Mouse (Mus musculus): ENCODE measurements around the gene Cd300lf.

Gene Cd300lf

DNA sequence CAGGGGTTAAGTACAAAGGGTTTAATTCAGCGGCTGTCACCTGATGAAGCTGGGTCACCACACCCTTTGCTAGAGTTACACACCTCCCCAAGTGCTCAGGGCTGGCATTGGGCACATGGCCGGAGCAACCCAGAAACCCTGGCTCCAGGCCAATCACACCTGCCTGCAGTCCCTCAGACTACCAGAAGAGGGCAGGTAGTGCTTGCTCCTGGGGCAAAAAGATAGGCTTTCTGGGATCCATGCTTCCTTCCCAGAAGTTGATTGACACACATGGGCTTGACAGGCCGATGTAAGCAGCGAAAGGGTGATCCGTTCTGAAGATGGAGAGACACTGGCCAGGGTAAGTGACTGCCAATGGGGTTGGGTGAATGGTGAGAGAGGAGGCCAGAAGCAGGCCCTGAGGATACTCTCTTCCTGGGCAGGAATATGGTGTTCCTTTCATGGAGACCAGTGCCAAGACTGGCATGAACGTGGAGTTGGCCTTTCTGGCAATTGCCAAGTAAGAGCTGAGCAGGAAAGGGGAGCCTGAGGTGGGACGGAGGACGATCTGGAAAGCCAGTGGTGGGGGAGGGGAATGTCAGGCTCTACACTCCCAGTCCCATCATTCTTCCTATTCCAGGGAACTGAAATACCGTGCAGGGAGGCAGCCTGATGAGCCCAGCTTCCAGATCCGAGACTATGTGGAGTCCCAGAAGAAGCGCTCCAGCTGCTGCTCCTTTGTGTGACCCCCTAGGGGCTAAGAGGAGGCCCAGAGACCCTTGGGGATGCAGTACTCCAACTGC, 26.4 kb upstream of the Cd300lf start:
- DNase-seq: peak; percentile 49

DNA sequence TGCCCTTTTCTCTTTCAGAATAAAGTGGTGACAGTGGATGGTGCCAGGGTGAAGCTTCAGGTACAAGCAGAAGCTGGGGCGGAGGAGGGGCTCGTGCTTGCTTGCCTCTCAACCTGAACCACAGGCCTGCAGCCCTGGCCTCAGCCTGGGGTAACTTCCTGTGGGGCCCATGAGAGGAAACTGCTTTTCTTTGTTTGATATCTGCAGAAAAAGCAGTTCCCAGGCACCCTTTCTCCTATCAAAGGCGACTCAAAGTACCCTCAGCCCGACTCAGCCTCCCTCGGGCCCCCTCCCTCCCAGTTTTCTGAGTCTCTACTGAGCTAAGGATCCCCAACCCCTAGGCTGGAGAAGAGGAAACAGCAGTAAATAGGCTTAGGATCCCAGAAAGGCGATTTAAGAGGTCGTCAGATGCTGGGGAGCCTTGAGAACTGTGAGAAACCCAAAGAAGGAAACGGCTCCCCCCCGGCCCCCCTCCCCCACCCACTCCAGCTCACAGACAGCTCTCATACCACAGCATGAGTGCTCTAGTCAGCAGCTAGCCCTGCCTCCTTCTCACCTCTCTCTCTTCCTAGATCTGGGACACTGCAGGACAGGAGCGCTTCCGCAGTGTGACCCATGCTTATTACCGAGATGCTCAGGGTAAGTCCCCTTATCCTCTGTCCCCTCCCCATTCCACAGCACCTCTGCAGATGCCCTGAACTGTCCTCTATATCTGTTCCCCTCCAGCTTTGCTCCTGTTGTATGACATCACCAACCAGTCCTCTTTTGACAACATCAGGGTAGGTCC, 24.3 kb upstream of the Cd300lf start:
- DNase-seq: no peak

GRCm38 (mm10) chr11:115155053-115155634, 21.4 kb upstream of the Cd300lf start:
- no peak for DNase-seq

DNA sequence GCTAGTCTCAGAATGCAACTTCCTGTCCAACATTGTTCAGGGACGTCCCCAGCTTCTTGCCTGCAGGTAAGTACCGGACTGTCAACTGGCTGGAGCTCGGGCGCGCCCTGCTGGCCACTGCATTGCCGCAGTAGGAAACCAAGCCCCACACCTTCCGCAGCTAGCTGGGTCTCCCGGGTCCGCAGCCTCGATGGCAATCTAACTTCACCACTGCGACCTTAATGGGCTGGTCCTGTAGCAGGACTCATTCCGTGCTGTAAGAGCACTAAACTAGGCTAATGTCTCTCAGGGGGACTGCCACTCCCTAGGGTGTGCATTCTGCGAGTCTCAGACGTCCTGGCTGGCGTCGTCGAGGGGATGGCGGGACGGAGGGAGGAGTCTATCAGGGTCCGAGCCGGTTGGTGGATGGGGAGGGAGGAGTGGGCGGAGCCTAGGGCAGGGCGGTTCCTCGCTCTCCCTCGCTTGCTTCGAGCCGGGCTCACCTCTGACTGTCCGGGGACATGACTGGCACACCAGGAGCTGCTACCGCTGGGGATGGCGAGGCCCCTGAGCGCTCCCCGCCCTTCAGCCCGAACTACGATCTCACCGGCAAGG, 20.0 kb upstream of the Cd300lf start:
- DNase-seq: peak; percentile 66

DNA sequence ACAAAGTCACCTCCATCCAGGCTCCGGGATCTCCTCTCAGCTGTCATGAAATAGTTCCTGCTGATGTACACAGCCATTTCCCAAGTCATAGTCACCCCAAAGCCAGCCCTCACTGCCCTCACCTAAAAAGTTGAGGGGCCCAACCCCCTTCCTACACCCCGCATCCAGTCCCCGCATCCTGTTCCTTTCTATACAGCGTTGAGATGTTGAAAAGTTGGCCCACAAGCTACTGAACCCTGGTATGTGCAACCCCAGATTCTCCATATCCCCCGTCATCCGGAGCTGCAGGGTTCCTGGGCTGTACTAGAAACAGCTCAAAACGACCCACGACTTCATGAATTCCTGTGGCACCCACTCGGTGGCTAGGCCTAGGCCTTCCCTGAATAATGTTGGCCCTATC, 19.3 kb upstream of the Cd300lf start:
- DNase-seq: no peak

- DNase-seq: peak; percentile 48
Measured at GRCm38 (mm10) chr11:115151755-115152429, 18.1 kb upstream of the Cd300lf start.

- DNase-seq: no peak
Measured at GRCm38 (mm10) chr11:115150741-115151254, 17.0 kb upstream of the Cd300lf start.

DNA sequence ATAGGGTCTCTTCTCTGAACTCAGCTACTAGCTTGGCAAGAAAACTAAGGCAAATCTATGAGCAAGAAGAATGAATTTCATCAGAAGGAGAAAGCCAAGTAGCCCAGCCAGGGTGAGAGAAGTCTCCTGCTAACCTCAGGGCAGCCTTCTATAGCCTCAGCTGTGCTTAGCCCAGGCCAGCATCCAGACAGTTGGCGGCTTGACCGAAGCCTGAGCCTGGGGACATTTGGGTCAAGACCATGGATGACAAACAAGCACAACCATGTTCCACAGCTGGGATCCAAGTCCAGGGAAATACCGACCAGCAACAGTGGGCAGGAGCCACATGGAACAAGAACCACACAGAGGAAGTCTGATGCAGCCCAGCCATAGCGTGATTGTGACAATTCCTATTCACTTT, 14.0 kb upstream of the Cd300lf start:
- DNase-seq: no peak

DNA sequence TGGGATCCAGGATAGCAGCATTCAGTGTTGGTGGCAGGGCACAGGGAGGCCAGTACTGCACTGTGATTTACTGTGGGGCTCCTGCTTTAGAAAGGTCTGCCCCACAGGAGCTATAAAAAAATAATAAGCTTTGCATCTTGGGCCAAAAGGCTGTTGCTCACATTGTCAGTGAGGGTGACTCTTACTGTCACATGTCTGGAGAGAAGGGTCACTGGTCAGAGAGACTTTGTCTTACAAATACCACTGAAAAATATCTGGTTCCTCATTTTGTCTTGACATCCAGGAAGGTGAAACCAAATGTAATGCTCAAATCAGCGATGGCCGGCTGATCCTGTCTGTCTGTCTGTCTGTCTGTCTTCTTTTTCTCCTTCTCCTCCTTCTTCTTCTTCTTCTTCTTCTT, 8.2 kb upstream of the Cd300lf start:
- no peak for DNase-seq

GRCm38 (mm10) chr11:115138597-115139262, 4.9 kb upstream of the Cd300lf start:
- DNase-seq: no peak

- DNase-seq: no peak
Measured at GRCm38 (mm10) chr11:115131768-115132381, 1.9 kb downstream of the Cd300lf start.

GRCm38 (mm10) chr11:115129508-115130126, 4.2 kb downstream of the Cd300lf start:
- DNase-seq: no peak

DNA sequence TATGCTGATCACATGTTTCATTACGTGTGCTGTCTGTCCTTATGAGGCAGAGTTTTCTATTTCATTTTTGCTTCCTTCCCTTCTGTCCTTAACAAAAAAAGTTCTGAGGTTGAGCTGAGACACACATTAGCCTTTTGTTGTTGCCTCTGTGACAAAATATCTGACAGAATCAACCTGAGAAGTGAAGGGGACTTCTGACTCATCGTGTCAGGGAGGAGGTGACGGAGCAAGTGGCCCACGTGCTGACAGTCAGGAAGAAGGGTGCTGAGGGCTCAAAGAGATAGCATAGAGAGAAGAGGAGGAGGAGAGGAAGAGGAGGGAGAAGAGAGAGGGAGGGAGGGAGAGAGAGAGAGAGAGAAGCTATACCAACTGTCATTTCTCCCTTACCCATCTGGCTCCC, 5.3 kb downstream of the Cd300lf start:
- DNase-seq: no peak

DNA sequence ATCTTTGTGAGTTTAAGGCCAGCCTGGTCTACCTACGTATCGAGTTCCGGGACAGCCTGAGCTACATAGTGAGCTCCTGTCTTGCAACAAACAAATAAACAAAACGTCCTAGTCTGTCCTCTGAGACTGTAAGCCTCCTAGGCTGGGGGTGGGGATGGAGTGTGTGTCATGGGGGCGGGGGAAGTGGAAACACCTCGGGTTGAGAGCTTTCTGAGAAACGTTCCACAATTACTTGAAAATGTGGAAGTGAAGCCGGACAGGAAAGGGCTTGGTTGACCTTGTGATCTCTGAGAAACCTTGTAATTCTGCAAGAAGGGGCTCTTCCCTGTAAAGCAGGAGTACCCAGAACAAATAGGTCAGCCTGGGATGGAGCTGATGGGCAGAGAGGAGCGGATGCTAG, 14.4 kb downstream of the Cd300lf start:
- no peak for DNase-seq

- DNase-seq: no peak
Measured at GRCm38 (mm10) chr11:115112196-115112595, 21.6 kb downstream of the Cd300lf start.

DNA sequence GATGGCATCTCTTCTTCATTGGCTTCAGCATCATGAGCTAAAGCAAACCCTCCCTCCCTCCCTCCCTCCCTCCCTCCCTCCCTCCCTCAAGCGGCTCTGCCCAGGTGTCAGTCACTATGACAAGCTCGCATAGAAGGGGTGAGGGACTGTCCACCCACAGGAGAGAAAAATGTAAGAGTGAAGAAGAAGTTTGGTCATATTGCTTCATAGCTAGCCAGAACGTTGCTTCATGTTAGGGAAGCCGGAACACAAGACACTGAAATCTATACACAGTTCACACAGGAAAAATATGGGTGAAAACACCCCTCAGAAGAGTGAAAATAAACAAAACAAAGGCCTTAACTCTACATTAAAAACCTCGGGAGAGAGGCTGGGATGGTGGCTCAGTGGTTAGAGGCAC, 23.5 kb downstream of the Cd300lf start:
- no peak for DNase-seq

DNA sequence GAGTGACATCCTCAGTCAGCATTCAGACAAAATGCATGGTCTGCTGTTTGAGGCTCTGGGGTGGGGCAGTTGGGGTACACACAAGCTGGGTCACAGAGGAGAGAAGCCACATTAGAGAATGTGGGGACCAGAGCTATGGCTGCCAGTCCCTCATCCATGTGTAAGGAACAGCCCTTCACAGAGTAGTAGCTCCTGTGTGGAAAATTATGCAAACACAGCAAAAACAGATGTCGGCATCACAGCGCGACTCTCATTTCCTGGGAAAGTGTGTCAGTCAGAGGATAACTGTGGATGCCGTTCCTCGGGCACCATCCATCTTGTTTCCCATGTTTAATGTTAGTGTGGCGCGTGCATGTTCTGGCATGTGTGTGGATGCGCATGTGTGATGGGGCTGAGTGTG, 25.6 kb downstream of the Cd300lf start:
- DNase-seq: no peak

DNA sequence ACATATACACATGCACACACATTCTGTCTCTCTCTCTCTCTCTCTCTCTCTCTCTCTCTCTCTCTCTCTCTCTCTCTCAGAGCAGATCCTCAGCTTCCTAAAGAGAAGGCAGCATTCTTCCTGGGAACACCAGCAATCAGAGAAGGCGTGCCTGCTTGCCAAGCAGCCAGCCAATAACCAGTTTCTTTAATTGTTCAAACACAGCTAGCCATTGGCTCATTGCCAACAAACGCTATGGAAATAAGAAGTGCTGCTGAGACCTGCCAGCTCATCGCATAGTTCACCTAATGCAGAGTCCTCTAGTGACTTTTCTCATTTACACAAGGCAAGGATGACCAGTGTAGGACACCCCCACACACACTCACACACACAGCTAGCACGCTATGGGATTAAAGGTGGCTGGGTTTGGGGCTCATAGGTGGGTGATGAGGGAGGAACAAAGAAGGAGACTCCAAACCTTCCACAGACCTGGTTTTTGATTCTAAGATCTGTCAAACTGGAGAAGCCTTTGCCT, 26.3 kb downstream of the Cd300lf start:
- no peak for DNase-seq

GRCm38 (mm10) chr11:115106638-115107037, 27.2 kb downstream of the Cd300lf start:
- no peak for DNase-seq

DNA sequence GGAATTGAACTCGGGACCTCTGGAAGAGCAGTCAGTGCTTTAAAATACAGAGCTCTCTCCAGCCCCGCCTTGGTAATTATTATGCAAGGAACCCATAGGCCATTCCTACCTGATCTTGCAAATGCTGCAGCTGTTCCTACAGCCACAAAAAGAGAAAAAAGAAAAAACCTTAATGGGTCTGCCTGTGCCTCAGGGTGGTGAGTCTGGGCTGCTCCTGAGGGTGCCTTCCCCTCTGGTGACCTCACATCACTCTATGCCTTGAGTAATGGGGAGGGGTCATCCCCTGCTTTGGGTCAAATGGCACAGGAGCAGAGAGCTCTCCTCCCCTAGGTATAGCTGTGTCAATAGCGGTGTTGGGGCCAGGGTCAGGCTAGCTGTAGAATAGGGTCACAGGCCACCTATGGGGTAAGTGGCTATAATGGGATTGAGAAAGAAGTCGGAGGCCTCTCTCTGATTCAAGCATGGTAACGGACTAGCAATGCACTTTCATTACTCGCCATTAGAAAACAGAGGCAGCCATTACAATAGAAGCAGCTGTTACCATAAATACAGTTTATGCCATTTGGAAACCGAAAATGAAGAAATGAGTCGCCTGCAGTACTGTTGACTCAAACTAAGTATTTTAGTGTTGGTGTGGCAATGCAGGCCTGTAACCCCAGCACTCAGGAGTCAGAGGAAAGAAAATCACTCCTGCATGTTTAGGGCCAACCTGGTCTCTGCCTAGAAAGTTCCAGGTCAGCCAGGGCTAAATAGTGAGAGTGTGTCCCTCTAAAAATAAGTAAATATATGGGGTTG, 28.8 kb downstream of the Cd300lf start:
- no peak for DNase-seq

All from right cerebral cortex, postnatal 4 days (tissue).